ENCODE assay signal across 7 mouse cellular contexts in the genomic region with DNA sequence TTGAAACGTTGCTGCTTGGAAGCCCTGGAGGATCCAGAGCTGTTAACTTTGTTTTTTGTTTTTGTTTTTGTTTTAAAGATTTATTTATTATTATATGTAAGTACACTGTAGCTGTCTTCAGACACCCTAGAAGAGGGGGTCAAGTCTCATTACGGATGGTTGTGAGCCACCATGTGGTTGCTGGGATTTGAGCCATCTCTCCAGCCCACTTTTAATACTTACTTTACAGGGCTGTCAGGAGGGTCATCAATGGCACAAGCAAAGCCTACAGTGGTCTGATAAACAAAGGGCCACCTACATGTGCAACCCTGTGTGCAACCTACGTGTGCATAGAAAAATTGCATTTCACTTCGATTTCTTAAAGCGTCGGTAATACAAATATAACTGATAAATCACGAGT. TPM values are rescaled to one million over a fixed set of nuclear protein-coding genes. Genes with fewer than 3 reads are reported as not detected.
DNase-seq lines count a peak whose midpoint lies in the region; ATAC-seq and TF ChIP-seq lines count a peak whose summit lies in the region.

No protein-coding gene starts in this region.

- H3K36me3 ChIP-seq in lung, postnatal 0 days (ENCODE audit: insufficient read depth, low read length), result no peaks in the 10 kb centered on the region
- no peaks in the 10 kb centered on the region for H3K36me3 ChIP-seq in forebrain, embryonic 12.5 days (replicated peaks)
- no peaks in the 10 kb centered on the region for H3K36me3 ChIP-seq in limb, embryonic 13.5 days
- no peaks in the 10 kb centered on the region for H3K36me3 ChIP-seq in stomach, embryonic 14.5 days (ENCODE audit: control insufficient read depth, insufficient read depth, low read length)

- WGBS in lung, postnatal 0 days, result 36% methylated on average over 7 of the region's 7 CpGs
- WGBS in forebrain, embryonic 12.5 days, result 48% methylated on average over 7 of the region's 7 CpGs
- WGBS in limb, embryonic 13.5 days, result 46% methylated on average over 7 of the region's 7 CpGs
- 42% methylated on average over 7 of the region's 7 CpGs for WGBS in stomach, embryonic 14.5 days

- no peak for ATAC-seq in lung, postnatal 0 days
- peak; percentile 16; the same call in 1 of the 2 replicates for ATAC-seq in forebrain, embryonic 12.5 days (ENCODE audit: low FRiP score)
- ATAC-seq in limb, embryonic 13.5 days (ENCODE audit: low FRiP score, low read depth), result no peak; the same call in 1 of the 2 replicates
- ATAC-seq in stomach, embryonic 14.5 days (ENCODE audit: insufficient number of reproducible peaks, insufficient read depth, low FRiP score, low read depth), result no peak; the same call in 1 of the 2 replicates

- no peaks in the 10 kb centered on the region for H3K27me3 ChIP-seq in lung, postnatal 0 days (replicated peaks; ENCODE audit: insufficient read depth, low read length)
- H3K27me3 ChIP-seq in forebrain, embryonic 12.5 days, result no peaks in the 10 kb centered on the region
- 0 out of 2 replicates have a peak, but pooled peaks cover 2% of the 10 kb centered on the region for H3K27me3 ChIP-seq in limb, embryonic 13.5 days
- H3K27me3 ChIP-seq in stomach, embryonic 14.5 days (ENCODE audit: control insufficient read depth, insufficient read depth, low read length), result no peaks in the 10 kb centered on the region

- peak overlapping the region; percentile 88 for H3K4me3 ChIP-seq in lung, postnatal 0 days (ENCODE audit: low read depth, low read length)
- H3K4me3 ChIP-seq in forebrain, embryonic 12.5 days (replicated peaks), result peak overlapping the region; percentile 83
- peak overlapping the region; percentile 83 for H3K4me3 ChIP-seq in limb, embryonic 13.5 days
- H3K4me3 ChIP-seq in stomach, embryonic 14.5 days (ENCODE audit: low read depth, low read length), result peak overlapping the region; percentile 58

- H3K4me1 ChIP-seq in lung, postnatal 0 days (ENCODE audit: insufficient read depth, low read depth, low read length), result no peaks in the 10 kb centered on the region; the same call in none of the 2 replicates
- H3K4me1 ChIP-seq in forebrain, embryonic 12.5 days, result peaks cover 25% of the 10 kb centered on the region
- H3K4me1 ChIP-seq in limb, embryonic 13.5 days, result peaks cover 23% of the 10 kb centered on the region
- no peaks in the 10 kb centered on the region; the same call in 1 of the 2 replicates for H3K4me1 ChIP-seq in stomach, embryonic 14.5 days (ENCODE audit: control insufficient read depth, insufficient read depth, low read length)

- TF ChIP-seq CTCF in lung, postnatal 0 days (IDR thresholded peaks at IDR 0.05), result 0 out of 2 replicates have a peak, but pooled peaks have one; percentile 3

- no peak for TF ChIP-seq EP300 in lung, postnatal 0 days (IDR thresholded peaks at IDR 0.05)

- no peak for DNase-seq in lung, postnatal 0 days (ENCODE audit: low spot score)
- DNase-seq in lung, postnatal 14 days, result no peak
- no peak for DNase-seq in adrenal gland, adult 18-20 months (ENCODE audit: low spot score in 2 of 2)
- DNase-seq in yolk sac, embryonic 10.5 days (ENCODE audit: low spot score), result no peak

- H3K27ac ChIP-seq in lung, postnatal 0 days (ENCODE audit: low read length), result peak overlapping the region; percentile 86
- H3K27ac ChIP-seq in forebrain, embryonic 12.5 days, result peak overlapping the region; percentile 80; the same call in 1 of the 2 replicates
- H3K27ac ChIP-seq in limb, embryonic 13.5 days, result peak overlapping the region; percentile 65; the same call in 1 of the 2 replicates
- no peak overlapping the region for H3K27ac ChIP-seq in stomach, embryonic 14.5 days (ENCODE audit: low read length)

- peak overlapping the region; percentile 86 for H3K4me2 ChIP-seq in lung, postnatal 0 days (replicated peaks; ENCODE audit: low read depth, low read length)
- peak overlapping the region; percentile 92 for H3K4me2 ChIP-seq in forebrain, embryonic 12.5 days
- peak overlapping the region; percentile 94 for H3K4me2 ChIP-seq in limb, embryonic 13.5 days (replicated peaks)
- H3K4me2 ChIP-seq in stomach, embryonic 14.5 days (replicated peaks; ENCODE audit: low read depth, low read length), result peak overlapping the region; percentile 50

- H3K9me3 ChIP-seq in lung, postnatal 0 days (ENCODE audit: low read length), result no peaks in the 10 kb centered on the region
- H3K9me3 ChIP-seq in forebrain, embryonic 12.5 days, result no peaks in the 10 kb centered on the region
- H3K9me3 ChIP-seq in limb, embryonic 13.5 days, result no peaks in the 10 kb centered on the region
- no peaks in the 10 kb centered on the region for H3K9me3 ChIP-seq in stomach, embryonic 14.5 days (ENCODE audit: control insufficient read depth, low read depth, low read length)

- peak overlapping the region; percentile 85 for H3K9ac ChIP-seq in lung, postnatal 0 days (replicated peaks; ENCODE audit: low read depth)
- H3K9ac ChIP-seq in forebrain, embryonic 12.5 days, result peak overlapping the region; percentile 77
- peak overlapping the region; percentile 81 for H3K9ac ChIP-seq in limb, embryonic 13.5 days
- H3K9ac ChIP-seq in stomach, embryonic 14.5 days (replicated peaks; ENCODE audit: low read depth, low read length), result peak overlapping the region; percentile 54

RNA-seq across cellular contexts. Expression of a gene that starts 0.6 kb away (rescaled TPM):
- 12.5 and 13.3 TPM in 2 replicates for polyA plus RNA-seq in lung, postnatal 0 days (2015; fragmentation: Nextera tagmentation; extraction: Ambion mirVana)
- 15.8 and 17.2 TPM in 2 replicates for polyA plus RNA-seq in forebrain, embryonic 12.5 days (2016; fragmentation: Nextera tagmentation; extraction: Ambion mirVana)
- polyA plus RNA-seq in limb, embryonic 13.5 days (2015; fragmentation: Nextera tagmentation; extraction: Ambion mirVana), result 15.9 and 16.5 TPM in 2 replicates
- polyA plus RNA-seq in stomach, embryonic 14.5 days (2014; fragmentation: Nextera tagmentation; extraction: Ambion mirVana), result 14.4 and 15.3 TPM in 2 replicates
- 10 to 100 TPM; 10.0 to 14.0 TPM for total RNA-seq in adrenal gland, adult 18-20 months (2021)

RNA-seq across cellular contexts. Expression of a gene that starts 19.5 kb away (rescaled TPM):
- polyA plus RNA-seq in lung, postnatal 0 days (2015; fragmentation: Nextera tagmentation; extraction: Ambion mirVana), result 42.2 and 45.1 TPM in 2 replicates
- polyA plus RNA-seq in forebrain, embryonic 12.5 days (2016; fragmentation: Nextera tagmentation; extraction: Ambion mirVana), result 66.0 and 67.0 TPM in 2 replicates
- polyA plus RNA-seq in limb, embryonic 13.5 days (2015; fragmentation: Nextera tagmentation; extraction: Ambion mirVana), result 66.2 and 68.5 TPM in 2 replicates
- 77.7 and 77.9 TPM in 2 replicates for polyA plus RNA-seq in stomach, embryonic 14.5 days (2014; fragmentation: Nextera tagmentation; extraction: Ambion mirVana)
- total RNA-seq in adrenal gland, adult 18-20 months (2021), result 10 to 100 TPM; 40.0 to 62.2 TPM
